Mouse (Mus musculus) embryonic facial prominence, embryonic 14.5 days (tissue): ENCODE measurements at regions not wholly inside any gene's neighbourhood (a gene's known extent, or its start where the extent isn't known, plus 50 kb on each side); places are given as distances from the start of the nearest gene placed in this dataset.

Experiments used
- ATAC-seq: fragments of 200-750 bp; cut with Nextera tagmentation; 2 replicates; pipeline ENCODE4 v1.8.0; 2017; ENCODE audit warnings: low read depth, moderate number of reproducible peaks, moderate TSS enrichment
- DNase-seq: peaks from one replicate; pipeline ENCODE4 v3.0.0-alpha.2; 2015; ENCODE audit warnings: low spot score
- H3K27ac ChIP-seq: fragments of 300-500 bp; sonication (generic); replicated peaks from 2 replicates; pipeline ENCODE4 v1.5.1; 2014; ENCODE audit warnings: low read depth, mild to moderate bottlenecking, low read length, moderate library complexity
- H3K27me3 ChIP-seq: fragments of 300-500 bp; sonication (generic); replicated peaks from 2 replicates; pipeline ENCODE4 v1.6.1; 2014; ENCODE audit warnings: low read length; ENCODE audit not compliant: control insufficient read depth, insufficient read depth
- H3K36me3 ChIP-seq: fragments of 300-500 bp; sonication (generic); 2 replicates; pipeline ENCODE4 v1.6.1; 2014; ENCODE audit warnings: low read length, mixed read lengths; ENCODE audit not compliant: control insufficient read depth, insufficient read depth
- H3K4me1 ChIP-seq: fragments of 300-500 bp; sonication (generic); 2 replicates; pipeline ENCODE4 v1.6.1; 2014; ENCODE audit warnings: antibody characterized with exemption, low read length; ENCODE audit not compliant: control insufficient read depth, insufficient read depth
- H3K4me2 ChIP-seq: fragments of 300-500 bp; sonication (generic); 2 replicates; pipeline ENCODE4 v1.6.1; 2014; ENCODE audit warnings: low read depth, mild to moderate bottlenecking, low read length, moderate library complexity, mixed read lengths
- H3K4me3 ChIP-seq: fragments of 300-500 bp; sonication (generic); 2 replicates; pipeline ENCODE4 v1.5.1; 2014; ENCODE audit warnings: low read depth, mild to moderate bottlenecking, low read length
- H3K9ac ChIP-seq: fragments of 300-500 bp; sonication (generic); 2 replicates; pipeline ENCODE4 v1.6.1; 2014; ENCODE audit warnings: low read depth, mild to moderate bottlenecking, low read length, moderate library complexity, mixed read lengths
- H3K9me3 ChIP-seq: fragments of 300-500 bp; sonication (generic); 2 replicates; pipeline ENCODE4 v1.6.1; 2016; ENCODE audit warnings: low read length; ENCODE audit not compliant: control insufficient read depth
- WGBS: fragments of 180-500 bp; shearing (Covaris S2); extraction: QIAGEN DNeasy Blood & Tissue Kit; methylation state at CpG from one replicate; pipeline ENCODE4 v1.1.7; 2014; 5-methylcytosine and 5-hydroxymethylcytosine counted together

DNA sequence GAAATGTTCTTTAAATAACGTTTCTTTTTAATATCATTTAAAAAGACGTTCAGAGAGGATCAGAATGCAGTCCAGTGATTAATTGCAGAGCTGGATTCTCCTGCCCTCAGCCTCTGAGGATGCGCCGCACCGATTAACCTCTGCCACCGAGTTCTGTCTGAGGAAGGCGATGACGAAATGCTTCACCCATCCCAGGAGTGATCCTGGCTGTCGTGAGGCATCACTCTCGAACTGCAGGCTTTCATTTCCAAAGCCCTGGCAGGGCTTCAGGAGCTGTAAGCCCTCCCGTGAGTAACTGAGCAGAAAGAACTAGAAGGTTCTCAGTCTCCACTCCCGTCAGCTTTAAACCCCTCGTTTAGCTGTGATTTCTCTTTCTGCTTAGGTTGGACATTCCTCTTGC is 157.0 kb upstream of the Pgrmc2 start:
- no peak overlapping the region for H3K9ac ChIP-seq
- no peak overlapping the region for H3K4me3 ChIP-seq
- no peaks in the 10 kb centered on the region for H3K27me3 ChIP-seq
- no peak for ATAC-seq
- no peaks in the 10 kb centered on the region for H3K36me3 ChIP-seq
- H3K27ac ChIP-seq, result no peak overlapping the region
- H3K4me1 ChIP-seq, result no peaks in the 10 kb centered on the region
- DNase-seq, result no peak
- no peaks in the 10 kb centered on the region for H3K9me3 ChIP-seq
- H3K4me2 ChIP-seq, result no peak overlapping the region
- 50% methylated on average over 13 of the region's 13 CpGs for WGBS

- Histone ChIP-seq H3K27me3 (no peaks in the 10 kb centered on the region), H3K4me1 (no peaks in the 10 kb centered on the region), H3K9ac (no peak overlapping the region), H3K9me3 (no peaks in the 10 kb centered on the region), H3K27ac (no peak overlapping the region), H3K36me3 (no peaks in the 10 kb centered on the region), H3K4me2 (no peak overlapping the region), H3K4me3 (no peak overlapping the region)
- 86% methylated on average over 6 of the region's 6 CpGs for WGBS
- ATAC-seq (no peak), DNase-seq (no peak)
Measured at GRCm38 (mm10) chr3:41239246-41239645, 156.4 kb upstream of the Pgrmc2 start.

GRCm38 (mm10) chr3:41238046-41238445 is 155.2 kb upstream of the Pgrmc2 start:
- no peak for ATAC-seq
- Histone ChIP-seq H3K4me1 (no peaks in the 10 kb centered on the region), H3K4me3 (no peak overlapping the region), H3K4me2 (no peak overlapping the region), H3K27me3 (no peaks in the 10 kb centered on the region), H3K36me3 (no peaks in the 10 kb centered on the region), H3K27ac (no peak overlapping the region), H3K9me3 (no peaks in the 10 kb centered on the region), H3K9ac (no peak overlapping the region)
- 67% methylated on average over 7 of the region's 7 CpGs for WGBS
- no peak for DNase-seq

DNA sequence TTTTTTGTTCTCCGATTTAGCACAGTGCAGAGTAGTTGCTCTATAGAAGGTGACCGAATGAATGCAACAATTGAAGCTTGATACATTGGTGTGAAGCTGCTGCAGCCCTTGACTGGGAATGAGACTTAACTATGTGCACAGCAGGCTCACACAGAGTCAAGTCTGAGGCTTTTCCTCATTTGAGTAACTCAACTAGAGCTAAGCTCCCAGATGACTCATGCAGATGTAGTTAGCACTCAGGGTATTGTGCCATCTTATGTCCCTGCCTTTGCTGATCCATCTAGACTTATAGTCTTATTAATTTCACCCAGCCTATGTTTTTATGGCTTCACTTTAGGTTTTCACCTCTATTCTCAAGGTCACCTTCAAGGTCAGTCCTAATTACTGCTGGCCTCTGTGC is 152.8 kb upstream of the Pgrmc2 start:
- no peaks in the 10 kb centered on the region for H3K27me3 ChIP-seq
- 95% methylated on average over 2 of the region's 2 CpGs for WGBS
- H3K4me3 ChIP-seq, result no peak overlapping the region
- no peak overlapping the region for H3K4me2 ChIP-seq
- H3K27ac ChIP-seq, result no peak overlapping the region
- no peaks in the 10 kb centered on the region for H3K4me1 ChIP-seq
- H3K9me3 ChIP-seq, result no peaks in the 10 kb centered on the region
- no peak for ATAC-seq
- no peaks in the 10 kb centered on the region for H3K36me3 ChIP-seq
- no peak for DNase-seq
- no peak overlapping the region for H3K9ac ChIP-seq

DNA sequence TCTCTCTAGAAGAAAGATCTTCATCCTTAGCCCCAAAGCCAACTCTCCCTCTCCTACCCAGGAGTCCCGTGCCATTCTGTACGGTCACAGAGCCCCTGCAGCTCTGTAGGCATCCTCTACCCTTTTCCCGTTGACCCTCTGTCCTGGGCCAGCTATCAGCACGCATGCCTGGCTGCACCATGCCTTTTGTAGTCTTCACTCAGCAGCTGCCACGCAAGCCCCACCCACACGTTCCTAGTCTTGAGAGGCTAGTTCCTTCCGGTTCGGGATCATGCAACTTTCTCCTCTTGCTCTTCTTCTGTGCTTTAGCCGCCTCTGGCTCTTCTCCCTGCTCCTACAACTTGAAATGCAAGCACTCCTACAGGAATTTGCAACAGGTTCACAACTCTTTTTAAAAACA is 152.1 kb upstream of the Pgrmc2 start:
- H3K4me1 ChIP-seq, result no peaks in the 10 kb centered on the region
- no peak overlapping the region for H3K4me3 ChIP-seq
- no peak overlapping the region for H3K9ac ChIP-seq
- no peak overlapping the region for H3K27ac ChIP-seq
- 64% methylated on average over 9 of the region's 9 CpGs for WGBS
- DNase-seq, result no peak
- no peaks in the 10 kb centered on the region for H3K36me3 ChIP-seq
- no peaks in the 10 kb centered on the region for H3K9me3 ChIP-seq
- ATAC-seq, result no peak
- H3K4me2 ChIP-seq, result no peak overlapping the region
- H3K27me3 ChIP-seq, result no peaks in the 10 kb centered on the region

GRCm38 (mm10) chr3:41234191-41234590 is 151.3 kb upstream of the Pgrmc2 start:
- Histone ChIP-seq H3K4me3 (no peak overlapping the region), H3K27ac (no peak overlapping the region), H3K9ac (no peak overlapping the region), H3K4me2 (no peak overlapping the region), H3K36me3 (no peaks in the 10 kb centered on the region), H3K9me3 (no peaks in the 10 kb centered on the region), H3K27me3 (no peaks in the 10 kb centered on the region), H3K4me1 (no peaks in the 10 kb centered on the region)
- DNase-seq, result no peak
- no peak for ATAC-seq
- 71% methylated on average over 7 of the region's 7 CpGs for whole genome bisulfite sequencing

DNA sequence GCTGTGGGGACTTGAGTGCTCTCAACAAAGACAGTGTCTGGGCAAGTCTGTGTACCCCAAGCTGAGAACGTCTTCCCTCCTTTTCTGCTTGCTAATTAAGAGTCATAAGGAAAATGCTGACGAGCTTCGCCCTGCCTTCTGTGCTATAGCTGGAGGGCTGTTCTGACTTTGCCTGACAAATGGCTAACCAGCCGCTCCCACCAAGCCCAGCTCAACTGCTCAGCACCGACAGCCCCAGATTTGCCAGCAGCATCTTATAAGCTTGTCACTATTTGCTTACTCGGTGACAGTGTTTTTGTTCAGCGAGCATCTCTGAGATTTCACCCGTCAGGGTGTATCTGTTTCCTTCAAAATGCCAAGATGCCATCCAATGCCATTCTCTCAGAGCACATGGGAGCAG is 150.6 kb upstream of the Pgrmc2 start:
- no peak for ATAC-seq
- no peaks in the 10 kb centered on the region for H3K9me3 ChIP-seq
- no peak overlapping the region for H3K4me2 ChIP-seq
- H3K4me1 ChIP-seq, result no peaks in the 10 kb centered on the region
- DNase-seq, result no peak
- H3K9ac ChIP-seq, result no peak overlapping the region
- no peaks in the 10 kb centered on the region for H3K36me3 ChIP-seq
- H3K27me3 ChIP-seq, result no peaks in the 10 kb centered on the region
- no peak overlapping the region for H3K27ac ChIP-seq
- WGBS, result 77% methylated on average over 8 of the region's 8 CpGs
- H3K4me3 ChIP-seq, result no peak overlapping the region

- Histone ChIP-seq H3K9ac (no peak overlapping the region), H3K4me2 (no peak overlapping the region), H3K36me3 (no peaks in the 10 kb centered on the region), H3K4me1 (no peaks in the 10 kb centered on the region), H3K9me3 (no peaks in the 10 kb centered on the region), H3K4me3 (no peak overlapping the region), H3K27me3 (no peaks in the 10 kb centered on the region), H3K27ac (no peak overlapping the region)
- DNase-seq (no peak), ATAC-seq (no peak)
- WGBS, result 88% methylated on average over 3 of the region's 3 CpGs
Measured at GRCm38 (mm10) chr3:41230961-41231377, 148.1 kb upstream of the Pgrmc2 start.

GRCm38 (mm10) chr3:41229493-41229892 is 146.6 kb upstream of the Pgrmc2 start:
- Histone ChIP-seq H3K9ac (no peak overlapping the region), H3K9me3 (no peaks in the 10 kb centered on the region), H3K36me3 (no peaks in the 10 kb centered on the region), H3K4me3 (no peak overlapping the region), H3K27me3 (no peaks in the 10 kb centered on the region), H3K27ac (no peak overlapping the region), H3K4me1 (no peaks in the 10 kb centered on the region), H3K4me2 (no peak overlapping the region)
- WGBS, result 80% methylated on average over 2 of the region's 2 CpGs
- DNase-seq, result no peak
- ATAC-seq, result no peak
